Mouse (Mus musculus): ENCODE results near the gene Zfp341.

Gene Zfp341

DNA sequence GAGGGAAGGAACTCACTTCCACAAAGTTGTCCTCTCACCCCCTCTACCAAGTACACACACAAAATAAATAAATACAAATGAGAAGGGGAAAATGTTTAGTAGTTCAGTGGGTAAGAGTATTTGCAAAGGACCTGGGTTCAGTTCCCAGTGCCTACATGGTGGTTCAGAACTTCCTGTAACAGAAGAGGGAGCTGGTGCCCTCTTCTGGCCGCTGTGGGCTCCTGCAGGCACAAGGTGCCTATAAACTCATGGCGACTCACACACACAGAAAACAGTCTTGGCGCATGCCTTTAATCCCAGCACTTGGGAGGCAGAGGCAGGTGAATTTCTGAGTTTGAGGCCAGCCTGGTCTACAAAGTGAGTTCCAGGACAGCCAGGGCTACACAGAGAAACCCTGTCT, 25.4 kb downstream of the Zfp341 start:
- no peak for DNase-seq

DNA sequence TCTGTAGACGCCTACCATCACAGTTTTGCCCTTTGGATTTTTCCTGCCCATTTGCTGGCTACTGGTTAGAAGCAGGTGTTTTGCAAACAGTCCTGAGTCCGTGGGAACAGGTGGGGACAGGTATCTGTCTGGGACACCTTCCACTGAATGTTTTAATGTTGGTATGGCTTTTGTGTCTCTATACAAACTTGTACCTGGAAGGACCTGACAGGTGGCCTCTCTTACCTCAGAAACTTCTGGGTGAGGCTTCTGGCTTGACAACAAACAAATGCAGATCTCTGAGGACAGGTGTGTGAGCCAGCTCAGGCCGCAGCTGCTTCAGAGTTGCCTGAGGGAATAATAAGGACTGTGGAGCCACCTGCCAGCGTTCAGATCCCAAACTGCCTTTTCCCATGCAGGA, 26.0 kb downstream of the Zfp341 start:
- no peak for DNase-seq

DNA sequence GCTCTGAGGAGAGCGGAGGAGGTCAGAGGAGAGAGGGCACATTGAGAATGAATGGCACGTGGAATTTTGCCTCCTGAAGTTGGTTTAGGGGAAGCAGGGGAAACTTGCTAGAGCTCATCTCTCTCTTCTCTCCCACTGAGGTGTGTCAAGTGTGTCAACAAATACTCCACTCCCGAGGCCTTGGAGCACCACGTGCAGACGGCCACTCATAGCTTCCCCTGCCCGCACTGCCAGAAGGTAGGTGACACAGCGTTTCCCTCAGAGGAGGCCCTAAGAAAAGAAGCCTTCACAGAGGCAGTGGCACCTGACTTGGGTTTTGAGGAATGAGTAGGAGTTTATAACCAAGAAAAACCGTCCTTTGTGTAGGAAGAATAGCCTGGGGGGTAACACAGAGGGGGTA, 28.1 kb downstream of the Zfp341 start:
- DNase-seq = no peak

DNA sequence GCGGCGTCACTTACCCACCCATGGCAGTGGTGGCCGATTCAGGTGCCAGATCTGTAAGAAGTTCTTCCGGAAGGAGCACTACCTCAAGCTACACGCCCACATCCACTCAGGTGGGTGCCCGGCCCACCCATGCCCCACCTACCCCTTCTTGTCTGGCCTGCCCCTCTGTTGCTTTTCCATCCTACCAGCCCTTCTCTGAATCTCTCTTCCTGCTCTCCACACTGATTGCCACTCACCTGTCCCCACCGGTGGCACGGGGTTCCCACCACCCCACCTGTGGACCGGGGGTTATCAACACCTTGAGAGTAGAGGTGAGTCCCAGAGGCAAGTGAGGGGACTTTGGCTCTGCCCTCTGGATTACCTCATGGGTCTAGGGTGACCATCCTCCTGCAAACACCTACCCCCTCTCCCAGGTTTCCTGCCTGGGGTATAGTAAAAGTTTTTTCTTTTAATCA, 28.9 kb downstream of the Zfp341 start:
- DNase-seq = no peak

DNA sequence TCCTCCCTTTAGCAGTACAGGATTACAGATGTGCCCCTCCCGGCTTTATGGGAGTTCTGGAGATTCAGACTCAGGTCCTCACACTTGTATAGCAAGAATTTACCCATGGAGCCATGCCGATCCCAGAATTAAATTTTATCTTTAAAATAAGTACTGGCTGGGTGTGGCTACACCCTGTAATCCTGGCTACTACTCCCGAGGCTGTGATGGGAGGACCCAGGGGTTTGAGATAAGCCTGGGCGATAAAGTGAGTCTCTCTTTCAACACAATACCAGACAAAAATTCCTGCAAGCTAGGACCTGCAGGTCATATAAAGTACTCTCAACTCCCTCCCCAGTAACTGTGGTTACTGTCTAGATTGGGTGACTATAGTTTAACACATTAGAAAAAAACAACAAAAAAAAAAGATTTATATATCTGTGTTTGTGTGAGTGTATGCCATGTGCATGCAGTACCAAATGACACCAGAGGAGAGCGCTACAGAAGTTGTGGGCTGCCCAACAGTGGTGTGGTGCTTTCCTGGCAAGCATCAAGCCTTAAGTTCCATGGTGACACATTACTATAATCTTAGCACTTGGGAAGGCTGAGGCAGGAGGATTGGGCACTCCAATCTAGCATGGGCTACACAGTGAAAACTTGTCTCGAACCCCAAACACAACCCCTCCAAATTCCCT, 29.8 kb downstream of the Zfp341 start:
- no peak for DNase-seq

DNA sequence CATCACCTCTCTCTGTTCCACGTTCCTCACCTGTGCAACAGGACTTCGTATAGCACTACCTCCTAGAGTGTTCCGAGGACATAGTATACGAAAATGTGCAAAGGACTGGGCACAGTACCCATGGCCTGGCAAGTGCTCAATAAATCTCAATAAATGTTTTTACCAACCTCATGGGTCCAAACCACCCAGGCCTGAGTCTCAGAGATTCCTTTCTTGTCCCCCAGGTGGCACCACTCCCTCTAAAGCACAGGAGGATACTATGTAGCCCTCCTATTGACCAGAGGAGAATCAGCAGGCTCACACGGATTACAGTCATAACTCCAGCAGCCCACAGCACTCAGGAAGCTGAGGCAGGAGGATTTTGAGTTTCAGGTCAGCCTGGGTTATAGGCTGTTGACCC, 33.5 kb downstream of the Zfp341 start:
- peak in 1 of 2 experiments; percentile 19 for DNase-seq

DNA sequence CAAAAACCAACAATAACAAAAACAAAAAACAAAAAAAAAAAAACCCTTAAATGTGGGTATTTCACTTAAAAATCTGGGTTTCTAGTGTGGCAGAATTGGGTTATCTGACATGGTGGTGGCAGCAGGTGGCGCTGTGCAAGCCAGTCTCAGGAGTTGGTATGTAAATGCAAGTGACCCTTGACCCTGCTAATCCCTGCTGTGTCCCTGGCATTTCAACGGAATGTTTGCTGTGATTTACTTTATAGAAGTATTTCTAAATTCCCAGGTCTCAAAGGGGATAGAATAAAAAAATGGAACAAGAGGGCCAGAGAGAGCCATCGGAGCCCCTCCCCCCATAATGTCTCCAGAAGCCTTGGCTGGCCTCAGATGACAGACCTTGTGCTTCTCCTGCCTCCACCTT, 35.0 kb downstream of the Zfp341 start:
- DNase-seq = peak in 1 of 2 experiments; percentile 39

DNA sequence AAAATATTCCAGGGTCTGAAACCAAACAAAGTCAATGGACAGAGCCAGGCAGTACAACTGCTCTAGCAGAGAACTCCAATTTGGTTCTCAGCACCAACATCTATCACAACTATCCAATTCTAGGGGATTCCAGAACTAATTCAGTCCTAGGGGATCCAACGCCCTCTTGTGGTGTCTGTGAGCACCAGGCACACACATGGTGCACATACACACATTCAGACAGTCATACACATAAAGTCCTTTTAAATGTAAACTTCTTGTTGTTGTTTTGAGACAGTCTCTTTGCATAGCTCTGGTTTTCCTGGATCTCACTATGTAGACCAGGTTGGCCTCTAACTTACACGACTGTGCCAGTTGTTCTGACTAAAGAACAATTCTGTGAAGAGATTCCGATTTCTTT, 37.3 kb downstream of the Zfp341 start:
- no peak for DNase-seq

DNA sequence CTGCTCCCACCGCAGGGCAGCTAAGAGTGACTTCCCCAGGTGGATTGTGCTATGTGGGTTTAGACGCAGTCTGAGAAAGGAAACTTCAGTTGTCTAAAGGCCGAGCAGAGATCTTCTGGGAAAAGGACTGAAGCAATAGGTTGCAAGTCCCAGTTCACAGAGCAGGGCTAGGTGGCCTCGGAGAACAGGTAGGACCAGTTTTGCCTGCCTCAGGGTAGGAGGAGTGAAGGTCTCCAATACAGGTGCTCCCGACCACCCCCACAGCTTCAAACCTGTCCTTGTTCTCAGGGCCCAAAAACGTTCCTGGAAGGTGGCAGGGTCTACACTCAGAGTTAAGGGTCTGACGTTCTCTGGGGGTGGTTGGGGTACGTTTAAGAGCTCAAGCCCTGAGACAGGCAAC, 38.3 kb downstream of the Zfp341 start, which contains the start of gene Chmp4b:
Chmp4b (plus strand) TSS at position 343 of the 400 bp plus-strand sequence.
- no peak for DNase-seq

DNA sequence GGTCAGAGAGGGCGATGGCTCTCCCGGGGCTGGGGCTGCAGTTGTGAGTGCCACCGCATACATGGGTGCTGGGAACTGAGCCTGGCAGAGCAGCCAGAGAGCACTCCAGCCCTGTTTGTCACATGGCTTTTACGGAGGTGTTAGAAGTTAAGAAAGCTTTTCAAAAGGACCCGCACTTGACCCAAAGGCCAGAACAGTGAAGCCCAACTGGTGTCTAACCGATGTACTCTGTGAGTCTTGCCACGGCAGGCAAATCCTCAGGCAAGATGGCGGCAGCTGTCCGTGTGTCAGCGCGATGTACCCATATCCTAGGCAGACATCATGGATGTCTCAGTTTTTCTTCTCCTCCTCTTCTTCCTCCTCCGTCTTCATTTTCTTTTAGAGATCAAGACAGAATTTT, 41.9 kb downstream of the Zfp341 start:
- no peak for DNase-seq

DNA sequence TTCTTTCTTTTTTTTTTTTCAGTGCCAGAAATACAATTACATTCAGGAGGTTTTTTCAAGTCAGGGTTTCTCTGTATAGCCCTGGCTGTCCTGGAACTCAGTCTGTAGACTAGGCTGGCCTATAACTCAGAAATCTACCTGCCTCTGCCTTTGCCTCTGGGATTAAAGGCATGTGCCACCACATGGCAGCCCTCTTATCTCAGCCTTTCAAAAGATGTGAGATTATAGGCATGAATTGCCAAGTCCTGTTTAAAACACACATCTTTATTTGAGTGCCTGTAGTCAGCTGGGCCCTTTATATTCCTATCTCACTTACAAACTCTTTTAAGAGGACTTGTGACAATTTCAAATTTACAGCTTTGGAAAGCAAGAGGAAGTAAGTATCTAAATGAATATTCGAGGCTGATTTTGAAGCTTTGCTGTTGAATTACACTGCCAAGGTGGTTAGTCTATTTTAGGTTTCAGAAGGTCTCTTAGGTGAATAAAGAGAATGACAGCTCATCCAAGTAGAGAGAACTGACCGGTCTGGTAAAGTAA, 42.8 kb downstream of the Zfp341 start:
- DNase-seq = no peak

DNA sequence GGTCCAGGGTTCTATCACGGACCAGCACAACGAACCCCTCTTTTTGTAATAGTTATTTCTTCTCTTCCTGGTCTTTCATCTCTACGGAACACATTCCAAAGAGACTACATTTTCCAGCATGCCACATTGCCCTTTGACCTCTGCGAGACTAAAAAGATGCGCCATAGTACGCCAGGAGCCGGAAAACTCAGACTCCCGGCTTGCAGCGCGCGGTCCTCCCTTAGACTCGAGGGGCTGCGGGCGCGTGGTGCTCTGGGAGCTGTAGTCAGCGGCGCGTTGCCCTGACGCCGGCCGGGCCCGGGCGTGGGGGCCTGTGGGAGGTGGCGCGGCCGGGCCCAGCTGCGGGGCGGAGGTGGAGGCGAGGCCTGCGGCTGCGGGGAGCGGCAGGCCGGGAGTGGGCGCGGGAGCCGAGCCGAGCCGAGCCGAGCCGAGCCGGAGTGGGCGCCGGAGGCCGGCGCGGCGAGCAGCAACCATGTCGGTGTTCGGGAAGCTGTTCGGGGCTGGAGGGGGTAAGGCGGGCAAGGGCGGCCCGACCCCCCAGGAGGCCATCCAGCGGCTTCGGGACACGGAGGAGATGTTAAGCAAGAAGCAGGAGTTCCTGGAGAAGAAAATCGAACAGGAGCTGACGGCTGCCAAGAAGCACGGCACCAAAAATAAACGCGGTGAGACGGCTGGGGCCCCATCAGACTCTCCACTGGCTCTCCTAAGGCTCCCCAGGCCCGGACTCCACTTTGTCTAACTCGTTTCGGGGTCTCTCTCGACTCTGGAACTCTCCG, 43.8 kb downstream of the Zfp341 start:
- DNase-seq = peak; percentile 94

DNA sequence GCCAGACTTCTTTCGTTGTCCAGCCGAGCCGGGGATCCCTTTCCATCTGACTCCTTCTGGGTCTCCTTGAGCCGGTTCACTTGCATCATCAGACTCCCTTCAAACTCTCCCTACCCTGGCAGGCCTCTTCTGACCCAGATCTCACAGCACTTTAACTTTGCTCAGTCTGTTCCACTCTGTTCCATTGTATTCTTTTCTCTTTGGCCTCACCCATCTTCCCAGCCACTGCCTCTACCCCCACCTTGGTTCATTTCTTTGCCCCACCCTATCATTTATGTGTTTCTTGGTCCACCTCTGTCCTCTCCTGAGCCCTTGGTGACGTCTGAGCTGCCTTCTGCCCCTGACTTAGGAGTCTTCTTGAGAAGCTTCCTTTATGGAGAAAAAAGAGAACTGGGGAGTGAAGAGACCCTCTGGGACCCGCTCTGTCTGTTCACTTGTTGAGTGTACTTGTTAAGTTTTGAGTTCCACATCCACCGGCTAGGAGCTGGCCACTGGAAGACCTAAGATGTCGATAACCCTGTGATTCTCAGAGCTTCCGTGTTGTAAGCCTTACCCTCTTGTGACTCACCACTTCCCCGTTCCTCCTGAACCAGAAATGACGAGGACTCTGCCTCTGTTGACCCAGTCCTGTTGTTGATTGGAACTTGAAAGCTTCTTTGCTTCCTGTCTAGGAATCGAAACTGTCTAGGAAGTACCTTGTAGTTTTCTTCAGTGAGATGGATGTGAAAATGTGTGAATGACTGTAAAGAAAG, 44.6 kb downstream of the Zfp341 start:
- DNase-seq = peak in 1 of 2 experiments; percentile 29

DNA sequence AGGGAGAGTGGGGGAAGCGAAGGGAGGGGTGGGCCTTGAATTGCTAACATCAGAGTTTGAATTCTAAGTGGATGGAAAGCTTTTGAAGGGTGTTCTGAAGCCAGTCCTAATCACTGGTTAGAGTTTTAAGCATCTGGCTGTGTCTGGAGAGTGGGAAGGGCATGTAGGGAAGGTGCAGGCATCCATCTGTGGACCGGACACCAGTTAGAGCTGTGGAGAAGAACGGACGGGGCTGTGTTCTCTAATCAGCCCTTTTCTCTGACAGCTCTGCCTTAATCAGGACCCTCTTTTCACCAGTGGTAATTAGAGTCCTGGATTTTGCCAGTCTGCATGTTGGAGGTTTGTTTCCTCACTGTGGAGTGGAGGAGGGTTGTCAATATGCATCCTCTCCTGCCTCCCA, 46.0 kb downstream of the Zfp341 start:
- DNase-seq = no peak

DNA sequence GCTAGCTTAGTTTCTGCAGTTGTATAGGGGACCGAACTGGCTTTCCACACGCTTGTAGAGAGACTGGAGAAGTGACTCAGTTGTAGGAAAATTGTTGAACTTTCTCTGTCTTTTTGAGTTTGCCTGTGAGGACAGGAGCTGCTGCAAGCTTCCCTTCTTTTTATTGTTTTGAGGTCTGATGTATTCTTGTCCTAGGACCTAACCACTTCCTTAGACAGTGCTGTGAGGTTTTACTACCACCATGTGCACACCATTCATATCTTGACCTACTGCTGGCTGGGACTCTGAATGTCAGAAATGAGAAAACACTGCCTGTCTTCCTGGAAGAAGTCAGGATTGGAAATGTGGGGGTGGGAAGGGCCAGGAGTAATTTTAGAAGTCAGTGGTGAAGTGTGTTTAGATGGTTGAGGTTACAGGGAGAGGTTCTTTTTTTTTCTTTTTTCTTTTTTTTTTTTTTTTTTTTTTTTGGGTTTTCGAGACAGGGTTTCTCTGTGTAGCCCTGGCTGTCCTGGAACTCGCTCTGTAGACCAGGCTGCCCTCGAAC, 46.5 kb downstream of the Zfp341 start:
- DNase-seq = no peak

DNA sequence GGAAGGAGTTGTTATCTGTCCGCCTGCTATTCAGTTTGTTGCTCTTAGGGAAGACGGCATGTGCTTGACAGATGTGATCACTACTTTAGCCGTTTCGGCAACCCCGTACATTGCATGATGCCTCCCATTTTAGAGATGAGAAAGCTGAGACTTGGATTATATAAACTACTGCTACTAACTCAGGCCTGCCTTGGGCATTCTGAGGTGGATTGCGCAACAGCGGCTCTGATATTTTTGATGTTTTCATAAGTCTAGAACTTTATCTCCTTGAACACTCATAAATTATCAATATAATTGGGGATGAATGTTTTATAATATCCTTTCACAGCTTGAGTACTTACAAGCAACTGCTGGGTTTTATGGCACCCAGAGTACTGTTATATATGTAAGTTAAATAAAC, 55.6 kb downstream of the Zfp341 start:
- DNase-seq = no peak

DNA sequence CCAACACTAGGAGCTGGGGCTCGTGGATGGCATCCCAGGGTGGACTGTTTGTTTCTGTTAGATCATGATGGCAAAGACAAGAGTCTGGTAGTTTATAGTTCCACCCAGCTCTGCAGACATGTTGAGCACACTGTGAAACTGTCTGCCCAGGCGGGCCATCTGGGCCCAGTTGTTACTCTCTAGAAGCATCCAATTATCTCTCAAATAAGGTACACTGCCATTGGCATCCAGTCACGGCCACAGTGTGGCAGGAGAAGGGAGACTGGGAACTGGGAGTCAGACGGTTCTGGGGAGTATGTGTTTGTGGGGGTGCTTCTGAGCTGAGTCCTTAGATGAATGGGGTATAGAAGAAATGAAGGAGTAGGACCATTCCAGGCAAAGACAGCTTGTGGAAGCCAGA, 57.0 kb downstream of the Zfp341 start:
- DNase-seq = no peak

DNA sequence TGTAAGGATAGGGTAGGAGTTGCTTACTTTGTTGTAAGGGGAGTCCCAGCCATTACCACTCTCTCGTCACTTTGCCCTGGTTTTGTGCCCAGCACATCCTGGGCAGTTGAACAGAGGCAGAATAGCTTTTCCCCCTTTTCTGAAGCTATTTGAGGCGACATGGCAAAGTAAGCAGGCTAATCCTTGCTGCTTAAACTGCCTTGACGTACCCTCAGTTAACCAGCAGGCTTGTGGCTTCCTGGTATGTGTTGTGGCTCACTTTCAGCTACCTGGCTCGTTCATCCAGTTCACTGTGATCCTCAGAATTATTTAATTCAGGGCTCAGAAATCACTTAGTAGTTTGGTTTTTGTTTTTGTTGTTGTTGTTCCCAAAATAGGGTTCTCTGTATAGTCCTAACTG, 57.6 kb downstream of the Zfp341 start:
- DNase-seq = no peak

DNA sequence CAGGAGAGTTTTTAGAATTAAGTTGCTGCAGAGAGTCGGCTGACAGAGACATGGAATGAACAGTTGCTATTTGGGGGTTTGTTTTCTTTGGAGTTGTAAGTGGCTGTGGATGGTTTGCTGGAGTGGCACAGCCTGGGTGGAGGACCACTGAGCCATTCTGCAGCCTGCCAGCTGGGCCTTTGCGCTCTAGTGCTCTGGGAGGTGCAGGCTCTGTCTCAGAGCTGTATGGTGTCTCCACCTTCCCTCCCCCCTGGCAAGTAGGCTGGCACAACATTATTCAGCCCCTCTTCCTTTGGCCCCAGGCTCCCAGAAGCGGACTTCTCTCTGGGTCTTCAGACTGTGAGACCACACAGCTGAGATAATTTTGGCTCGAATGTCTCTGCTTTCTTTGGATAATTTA, 60.9 kb downstream of the Zfp341 start:
- no peak for DNase-seq

DNA sequence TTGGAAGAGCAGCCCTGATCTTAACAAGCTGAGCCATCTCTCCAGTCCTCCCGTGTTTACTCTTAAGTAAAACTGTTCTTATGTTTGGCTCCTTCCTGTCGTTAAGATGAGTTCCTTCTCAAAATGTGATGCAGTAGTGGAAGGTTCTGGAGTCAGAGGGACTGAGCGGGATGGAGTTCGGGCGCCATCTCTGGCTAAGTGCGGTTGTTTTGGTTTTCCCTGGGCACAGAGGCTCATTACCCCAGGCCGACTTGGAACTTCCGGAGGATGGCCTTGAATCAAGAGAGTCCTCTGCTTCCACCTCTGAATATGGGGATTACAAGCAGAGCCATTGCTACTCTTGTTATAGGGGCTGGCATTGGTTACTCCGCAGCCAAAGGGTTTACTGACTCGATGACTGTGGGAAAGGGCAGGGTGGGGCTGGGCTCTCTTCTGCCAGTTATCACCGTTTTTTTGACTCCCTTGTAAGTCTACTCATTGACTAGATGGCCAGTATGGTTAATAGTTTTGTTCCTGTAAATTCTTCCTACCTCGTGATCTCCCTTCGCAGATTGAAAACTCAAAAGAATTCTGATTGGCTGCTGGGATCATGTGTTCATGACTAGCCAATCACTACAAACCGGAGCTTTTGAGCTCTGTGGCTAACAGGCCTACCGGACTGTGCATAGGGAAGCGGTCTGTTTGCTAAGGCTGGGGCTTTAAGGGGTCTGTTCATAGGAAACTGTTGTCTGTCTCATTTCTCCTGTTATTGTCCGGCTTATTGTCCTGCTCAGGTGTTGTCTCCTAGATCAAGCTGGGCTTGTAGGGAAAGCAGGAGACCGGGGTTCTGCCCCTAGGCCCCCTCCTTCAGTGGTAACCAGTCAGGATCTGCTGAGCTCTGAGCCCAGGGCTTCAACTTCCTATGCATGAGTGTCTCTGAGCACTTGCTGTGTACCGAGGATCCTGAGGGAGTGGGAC, 63.8 kb downstream of the Zfp341 start:
- peak in 1 of 2 experiments; percentile 30 for DNase-seq

DNA sequence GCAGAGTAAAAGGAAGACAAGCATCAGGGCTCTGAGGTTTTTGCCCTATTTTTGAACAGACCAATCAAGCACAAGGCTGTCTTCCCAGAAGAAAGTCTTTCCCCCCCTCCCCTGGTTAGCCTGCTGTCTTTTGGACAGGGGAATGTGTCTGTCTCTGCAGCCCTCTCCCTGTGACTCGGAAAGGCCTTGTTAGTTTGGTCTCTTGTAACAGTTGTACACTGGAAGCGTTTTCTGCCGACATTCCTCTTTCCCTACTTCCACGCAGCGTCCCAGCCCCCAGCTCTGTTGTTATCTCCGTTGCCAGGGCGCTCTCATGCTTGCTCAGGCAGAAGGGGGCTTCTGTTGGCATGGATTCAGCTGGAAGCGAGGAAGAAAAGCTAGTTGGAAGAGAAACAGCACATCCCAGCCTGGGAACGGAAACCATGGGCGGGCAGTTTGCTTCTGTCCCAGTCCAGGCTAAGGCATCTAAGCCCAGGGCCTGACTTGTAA, 64.6 kb downstream of the Zfp341 start:
- DNase-seq = no peak

DNA sequence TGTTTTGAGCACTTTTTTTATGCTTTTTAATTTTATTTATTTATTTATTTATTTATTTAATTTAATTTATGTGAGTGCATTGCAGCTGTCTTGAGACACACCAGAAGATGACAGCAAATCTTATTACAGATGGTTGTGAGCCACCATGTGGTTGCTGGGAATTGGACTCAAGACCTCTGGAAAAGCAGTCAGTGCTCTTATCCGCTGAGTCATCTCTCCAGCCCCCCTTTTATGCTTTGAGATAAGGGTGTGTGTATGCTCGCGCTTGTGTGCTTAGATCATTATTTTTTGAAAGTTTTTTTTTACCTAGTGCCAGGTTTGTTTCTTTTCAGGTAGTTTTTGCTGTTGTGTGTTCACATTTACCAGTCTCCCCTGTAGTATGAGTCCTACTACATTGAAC, 65.9 kb downstream of the Zfp341 start:
- DNase-seq = no peak

Measured in spleen, adult 18-20 months (tissue).